Mouse (Mus musculus) CD4-positive, CD25-positive, alpha-beta regulatory T cell, adult 2 months (primary cell): Measurements from ENCODE around the gene Gm20671.
"Not testable (repeated sequence)": the region's sequence is repeated elsewhere in the genome, so short reads cannot be mapped to it uniquely, and the experiment has no call there.

ENCODE experiments used
- DNase-seq: peaks from one replicate; pipeline ENCODE4 v3.0.0-alpha.2; 2012; ENCODE audit warnings: low read depth, low spot score

Gene Gm20671

GRCm38 (mm10) chr5:32785313-32785915 lies 41.5 kb downstream of the Gm20671 start, which contains the start of gene Pisd:
Pisd (minus strand) TSS chr5:32785646.
- DNase-seq = peak; percentile 97

GRCm38 (mm10) chr5:32784726-32785125 lies 42.2 kb downstream of the Gm20671 start:
- DNase-seq = no peak

GRCm38 (mm10) chr5:32781596-32781995 lies 45.3 kb downstream of the Gm20671 start:
- no peak for DNase-seq

GRCm38 (mm10) chr5:32778168-32778567 lies 48.7 kb downstream of the Gm20671 start:
- no peak for DNase-seq

GRCm38 (mm10) chr5:32772361-32772760 lies 54.5 kb downstream of the Gm20671 start:
- DNase-seq = no peak

GRCm38 (mm10) chr5:32767636-32768373 lies 59.1 kb downstream of the Gm20671 start:
- DNase-seq = peak; percentile 68

GRCm38 (mm10) chr5:32767004-32767403 lies 59.9 kb downstream of the Gm20671 start:
- peak; percentile 62 for DNase-seq

- no peak for DNase-seq
Measured at GRCm38 (mm10) chr5:32761566-32762140, 65.3 kb downstream of the Gm20671 start.

- no peak for DNase-seq
Measured at GRCm38 (mm10) chr5:32760787-32761186, 66.1 kb downstream of the Gm20671 start.

- not testable (repeated sequence) for DNase-seq
Measured at GRCm38 (mm10) chr5:32760352-32760751, 66.6 kb downstream of the Gm20671 start.

GRCm38 (mm10) chr5:32759662-32760061 lies 67.2 kb downstream of the Gm20671 start:
- DNase-seq = peak; percentile 42

- no peak for DNase-seq
Measured at GRCm38 (mm10) chr5:32756141-32756540, 70.8 kb downstream of the Gm20671 start.

GRCm38 (mm10) chr5:32751736-32752135 lies 75.2 kb downstream of the Gm20671 start:
- DNase-seq = no peak

GRCm38 (mm10) chr5:32748936-32749335 lies 78.0 kb downstream of the Gm20671 start:
- DNase-seq = no peak

GRCm38 (mm10) chr5:32747650-32748375 lies 79.1 kb downstream of the Gm20671 start:
- peak; percentile 64 for DNase-seq

- DNase-seq = no peak
Measured at GRCm38 (mm10) chr5:32745705-32746655, 80.9 kb downstream of the Gm20671 start.

GRCm38 (mm10) chr5:32742149-32742548 lies 84.8 kb downstream of the Gm20671 start:
- peak; percentile 14 for DNase-seq

GRCm38 (mm10) chr5:32741377-32741776 lies 85.5 kb downstream of the Gm20671 start:
- DNase-seq = not testable (repeated sequence)

GRCm38 (mm10) chr5:32740850-32741249 lies 86.1 kb downstream of the Gm20671 start:
- not testable (repeated sequence) for DNase-seq

GRCm38 (mm10) chr5:32740138-32740537 lies 86.8 kb downstream of the Gm20671 start:
- DNase-seq = no peak

- not testable (repeated sequence) for DNase-seq
Measured at GRCm38 (mm10) chr5:32736770-32737169, 90.1 kb downstream of the Gm20671 start.
